Mouse (Mus musculus) left cerebral cortex, postnatal 10 days (tissue): ENCODE measurements around the gene Mthfr. TPM values are rescaled to one million over a fixed set of nuclear protein-coding genes. Genes with fewer than 3 reads are reported as not detected.

ENCODE experiments used
- DNase-seq, 2 experiments: peaks; one replicate each; pipeline ENCODE4 v3.0.0; 2021 to 2022; ENCODE audit warnings: low spot score in 2 of 2, mixed read lengths in 1 of 2; ENCODE audit errors: extremely low spot score in 1 of 2
- intact Hi-C: fragments of 180-260 bp; cut with DNase I; formaldehyde crosslinking; loops from one replicate; pipeline ENCODE4 v1.15.1; 2025
- total RNA-seq, 2 experiments: library from RNA; stranded (reverse); gene quantifications; 2 replicates each; pipeline ENCODE4 v1.2.3; 2021

The Mthfr gene
- total RNA-seq, 2 experiments from 2014 or later: 21.7 to 22.6 TPM

GRCm38 (mm10) chr4:148107621-148108291 lies 68.9 kb downstream of the Mthfr start:
- DNase-seq: peak in 1 of 2 experiments; percentile 32
- intact Hi-C loops: no loop called here

- intact Hi-C loops: no loop called here
- no peak for DNase-seq
Observed at GRCm38 (mm10) chr4:148108565-148109100, 69.8 kb downstream of the Mthfr start.

Other genes with a start within 250 kb of the Mthfr start
- gene Zfp984, start 229.3 kb upstream of the Mthfr start, total RNA-seq: 1 to 10 TPM; 3.1 to 4.1 TPM
- gene Zfp933, start 190.7 kb upstream of the Mthfr start, total RNA-seq: 10 to 100 TPM; 14.5 to 18.1 TPM
- 10 to 100 TPM; 17.9 to 22.3 TPM for gene Miip, start 170.3 kb upstream of the Mthfr start, total RNA-seq
- 1 to 10 TPM; 6.5 to 7.2 TPM for gene Fv1, start 170.1 kb upstream of the Mthfr start, total RNA-seq
- 100 to 1,000 TPM; 173 to 182 TPM for gene Mfn2, start 134.4 kb upstream of the Mthfr start, total RNA-seq
- 10 to 100 TPM; 17.2 to 17.7 TPM for gene Plod1, start 102.3 kb upstream of the Mthfr start, total RNA-seq
- gene 2510039O18Rik, start 98.2 kb upstream of the Mthfr start, total RNA-seq: 10 to 100 TPM; 26.8 to 28.4 TPM
- gene Nppb, start 53.3 kb upstream of the Mthfr start, total RNA-seq: not detected
- 1 to 10 TPM in 1 of 2 experiments, under 1 TPM in 1; 0.97 to 1.6 TPM for gene Nppa, start 38.4 kb upstream of the Mthfr start, total RNA-seq
- 10 to 100 TPM; 66.8 to 69.0 TPM for gene Clcn6, start 256 bp upstream of the Mthfr start, total RNA-seq
- 1 to 10 TPM; 3.6 to 4.3 TPM for gene Agtrap, start 49.0 kb downstream of the Mthfr start, total RNA-seq
- 10 to 100 TPM; 14.6 to 15.7 TPM for gene Mad2l2, start 91.3 kb downstream of the Mthfr start, total RNA-seq
- gene Draxin, start 91.6 kb downstream of the Mthfr start, total RNA-seq: 1 to 10 TPM; 2.7 to 3.1 TPM
- gene Fbxo6, start 113.1 kb downstream of the Mthfr start, total RNA-seq: 10 to 100 TPM; 23.5 to 28.1 TPM
- 10 to 100 TPM; 87.6 to 89.9 TPM for gene Fbxo44, start 121.4 kb downstream of the Mthfr start, total RNA-seq
- gene Fbxo2, start 121.5 kb downstream of the Mthfr start, total RNA-seq: 10 to 100 TPM; 26.8 to 33.0 TPM
- gene Disp3, start 248.9 kb downstream of the Mthfr start, total RNA-seq: 10 to 100 TPM; 19.2 to 20.4 TPM